Mouse (Mus musculus): ENCODE results near the gene Nipa2.

The Nipa2 gene

GRCm38 (mm10) chr7:55962004-55962908 lies at the start of gene Nipa2:
TSS of gene Nipa2 (minus strand) at chr7:55962476.
- DNase-seq (ENCODE audit: low spot score), result peak; percentile 94

- no peak for DNase-seq (ENCODE audit: low spot score)
These were observed 48.7 kb upstream of the Nipa2 start for GRCm38 (mm10) chr7:56011018-56011333.

GRCm38 (mm10) chr7:56010318-56011017 lies 48.2 kb upstream of the Nipa2 start:
- DNase-seq (ENCODE audit: low spot score), result no peak

GRCm38 (mm10) chr7:55998997-55999396 lies 36.7 kb upstream of the Nipa2 start:
- no peak for DNase-seq (ENCODE audit: low spot score)

DNA sequence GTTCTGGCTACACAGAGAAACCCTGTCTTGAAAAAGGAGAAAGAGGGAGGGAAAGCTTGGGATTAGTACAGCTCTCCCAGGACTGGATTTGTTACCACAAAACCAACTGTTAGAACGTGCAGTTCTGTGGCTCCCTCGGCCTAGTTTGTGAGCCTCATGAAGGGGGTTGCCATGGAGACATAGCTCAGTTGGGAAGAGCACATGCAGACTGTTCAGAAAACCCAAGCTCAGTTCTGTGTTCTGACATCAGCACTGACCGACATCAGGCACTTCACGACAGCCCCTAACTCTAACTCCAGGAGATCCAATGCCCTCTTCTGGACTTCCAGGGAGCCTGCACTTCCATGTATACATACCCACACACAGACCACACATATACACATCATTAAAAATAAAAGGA lies 32.7 kb upstream of the Nipa2 start:
- DNase-seq (ENCODE audit: low spot score), result no peak

- DNase-seq (ENCODE audit: low spot score), result no peak
These were observed 29.6 kb upstream of the Nipa2 start for GRCm38 (mm10) chr7:55991858-55992257.

- no peak for DNase-seq (ENCODE audit: low spot score)
These were observed 28.9 kb upstream of the Nipa2 start for GRCm38 (mm10) chr7:55991129-55991528.

GRCm38 (mm10) chr7:55986526-55987214 lies 24.4 kb upstream of the Nipa2 start:
- peak; percentile 44 for DNase-seq (ENCODE audit: low spot score)

- no peak for DNase-seq (ENCODE audit: low spot score)
These were observed 22.5 kb upstream of the Nipa2 start for GRCm38 (mm10) chr7:55984754-55985153.

DNA sequence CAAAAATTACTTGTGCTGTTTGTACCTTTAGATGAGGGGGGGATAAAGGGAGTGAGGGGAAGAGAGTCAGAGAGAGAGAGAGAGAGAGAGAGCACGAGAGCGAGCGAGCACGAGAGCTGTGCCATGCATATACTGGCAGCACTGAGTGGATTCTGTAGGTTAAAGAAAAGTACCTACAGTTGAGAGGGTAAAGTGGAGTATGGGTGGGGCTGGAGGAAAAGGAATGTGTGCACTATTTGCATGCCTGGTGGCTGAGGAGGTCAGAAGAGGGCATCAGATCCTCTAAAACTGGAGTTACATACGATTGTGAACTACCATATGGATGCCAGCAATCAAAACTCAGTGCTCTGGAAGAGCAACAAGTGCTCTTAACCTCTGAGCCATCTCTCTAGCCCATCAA lies 20.8 kb upstream of the Nipa2 start:
- DNase-seq (ENCODE audit: low spot score), result no peak

DNA sequence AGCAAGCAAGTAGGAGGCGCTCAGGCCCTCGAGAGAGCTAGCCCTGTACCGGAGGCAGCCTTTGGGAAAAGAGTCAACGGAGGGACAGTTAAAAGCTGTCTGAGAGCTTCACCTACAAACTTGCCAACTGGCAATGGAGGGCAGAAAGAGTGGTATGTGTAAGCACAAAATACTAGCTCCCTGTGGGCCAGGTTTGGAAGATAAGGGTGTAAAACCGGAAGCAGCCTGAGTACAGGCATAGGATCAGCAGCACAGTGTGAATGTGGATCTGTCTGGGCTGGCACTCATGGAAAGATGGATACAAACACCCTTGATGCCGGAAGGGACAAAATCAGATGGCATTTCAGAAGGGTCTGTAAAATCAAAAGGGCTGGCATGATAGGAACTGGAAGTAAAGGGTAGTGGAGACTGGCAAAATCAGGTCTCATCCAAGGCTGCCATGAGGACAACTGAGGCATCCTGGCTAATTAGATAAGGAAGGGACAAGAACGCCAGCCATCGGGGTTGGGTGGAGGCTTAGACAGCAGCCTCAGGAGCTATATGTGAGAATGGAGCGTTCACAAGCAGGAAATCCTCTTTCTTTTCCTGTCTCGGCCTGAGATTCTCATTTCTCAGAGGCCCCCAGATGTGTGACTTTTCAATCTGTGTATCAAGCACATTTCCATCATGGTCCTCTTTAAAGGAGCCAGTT lies 19.9 kb upstream of the Nipa2 start:
- DNase-seq (ENCODE audit: low spot score), result no peak

DNA sequence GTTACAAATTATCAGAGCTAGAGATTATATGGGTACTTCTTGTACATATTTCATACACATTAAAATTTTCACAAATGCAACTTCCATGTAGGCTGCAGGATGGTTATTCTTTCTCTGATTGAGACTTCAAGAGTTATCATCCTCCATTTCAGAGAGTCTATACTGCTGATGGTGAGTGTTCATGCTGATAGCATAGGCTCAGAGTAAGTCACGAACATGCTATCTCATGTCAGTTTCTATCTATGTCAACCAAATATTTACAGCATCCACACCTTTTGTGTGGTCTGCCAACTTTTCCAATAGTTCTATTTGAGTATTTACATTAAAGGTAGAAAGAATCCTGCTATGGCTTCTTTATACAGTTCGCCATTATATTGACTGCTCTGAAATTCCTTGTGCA lies 19.2 kb upstream of the Nipa2 start:
- DNase-seq (ENCODE audit: low spot score), result no peak

DNA sequence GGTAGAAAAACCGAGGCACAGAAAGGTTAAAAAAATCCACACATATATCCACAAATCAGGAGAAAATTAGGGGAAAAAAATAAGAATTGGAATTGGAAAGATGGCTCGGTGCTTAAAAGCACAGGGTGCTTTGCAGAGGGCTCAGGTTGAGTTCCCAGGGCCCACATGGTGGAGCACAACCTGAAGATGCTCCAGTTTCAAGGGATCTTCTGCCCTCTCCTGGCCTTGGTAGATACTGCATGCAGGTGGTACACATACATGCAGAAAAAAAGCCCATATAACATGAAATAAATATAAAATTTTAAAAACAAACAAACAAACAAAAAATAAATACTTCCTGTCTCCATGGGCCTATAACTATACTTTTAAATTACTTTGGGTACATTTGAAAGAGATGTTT lies 12.2 kb upstream of the Nipa2 start:
- no peak for DNase-seq (ENCODE audit: low spot score)

DNA sequence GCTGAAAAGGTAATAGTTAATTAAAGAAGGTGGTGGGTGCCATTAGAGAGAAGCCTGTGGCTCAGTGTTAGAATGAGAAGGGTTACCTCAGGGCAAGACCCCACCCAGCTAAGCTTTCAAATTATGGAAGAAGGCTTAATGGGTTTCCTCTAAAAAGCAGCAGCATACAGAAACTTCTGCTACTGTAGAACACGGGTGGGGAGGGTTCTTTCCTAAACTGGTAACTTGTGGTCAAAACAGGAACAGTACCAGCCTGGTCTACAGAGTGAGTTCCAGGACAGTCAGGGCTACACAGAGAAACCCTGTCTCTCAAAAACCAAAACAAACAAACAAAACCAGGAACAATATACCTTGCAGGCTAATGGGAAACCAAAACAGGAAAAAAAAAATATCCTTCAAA lies 7.1 kb upstream of the Nipa2 start:
- no peak for DNase-seq (ENCODE audit: low spot score)

GRCm38 (mm10) chr7:55968258-55968901 lies 6.1 kb upstream of the Nipa2 start:
- DNase-seq (ENCODE audit: low spot score), result no peak

DNA sequence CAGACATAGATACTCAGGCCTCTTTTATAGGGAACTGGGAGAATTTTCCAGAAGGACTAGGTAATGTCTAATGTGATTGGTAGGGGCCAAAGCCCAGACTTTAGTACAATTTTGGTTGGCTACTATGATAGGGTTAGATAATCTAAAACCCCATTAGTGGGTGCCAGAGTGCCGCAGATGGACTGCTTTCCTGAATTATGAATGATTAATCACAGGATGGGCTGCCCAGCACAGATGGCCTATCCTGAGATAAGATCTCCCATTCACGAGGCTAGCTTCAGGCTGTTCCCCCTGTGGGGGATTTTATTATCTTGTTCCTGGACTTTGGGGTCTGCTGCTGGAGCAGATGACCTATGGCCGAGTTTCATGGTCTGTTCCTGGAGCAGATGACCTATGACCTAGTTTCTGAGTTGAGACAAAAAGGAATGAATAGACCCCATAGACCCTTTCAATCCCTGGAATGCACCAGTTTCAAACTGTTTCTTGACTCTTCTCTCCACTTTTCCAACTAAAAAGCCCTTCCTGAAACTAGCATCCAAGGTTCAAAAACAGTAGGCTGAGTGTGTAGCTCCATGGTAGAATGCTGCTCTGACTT lies 4.7 kb upstream of the Nipa2 start:
- DNase-seq (ENCODE audit: low spot score), result no peak

GRCm38 (mm10) chr7:55960506-55960905 lies 1.8 kb downstream of the Nipa2 start:
- DNase-seq (ENCODE audit: low spot score), result no peak

- DNase-seq (ENCODE audit: low spot score), result no peak
These were observed 2.5 kb downstream of the Nipa2 start for GRCm38 (mm10) chr7:55959801-55960200.

- DNase-seq (ENCODE audit: low spot score), result no peak
These were observed 4.4 kb downstream of the Nipa2 start for GRCm38 (mm10) chr7:55957916-55958315.

DNA sequence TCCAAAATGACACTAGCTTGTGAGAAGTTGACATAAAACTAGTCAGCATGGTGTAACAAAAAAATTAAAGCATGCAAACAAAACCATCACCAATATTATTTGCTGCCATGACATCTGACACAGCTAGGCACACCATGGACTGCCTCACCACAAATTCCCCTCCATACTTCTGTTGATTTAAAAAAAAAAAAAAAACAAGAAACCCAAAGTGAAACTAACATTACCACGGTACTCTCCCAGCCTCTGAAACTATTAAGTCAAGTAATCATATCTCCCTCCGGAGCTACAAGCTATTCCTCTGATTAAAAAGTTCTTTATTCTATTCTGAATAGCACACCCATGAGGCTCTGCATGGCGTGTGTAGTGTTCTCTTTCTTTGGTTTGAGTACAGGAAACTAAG lies 5.1 kb downstream of the Nipa2 start:
- DNase-seq (ENCODE audit: low spot score), result no peak

- DNase-seq (ENCODE audit: low spot score), result no peak
These were observed 6.2 kb downstream of the Nipa2 start for GRCm38 (mm10) chr7:55956054-55956453.

All from ovary, postnatal 10 days (tissue).